Mouse (Mus musculus): ENCODE results near the gene Hyls1. TPM values are rescaled to one million over a fixed set of nuclear protein-coding genes. Genes with fewer than 3 reads are reported as not detected.
"Not testable (repeated sequence)": the region's sequence is repeated elsewhere in the genome, so short reads cannot be mapped to it uniquely, and the experiment has no call there.

Hyls1 gene
- polyA plus RNA-seq (2015; fragmentation: Nextera tagmentation; extraction: Ambion mirVana): 17.7 and 20.8 TPM in 2 replicates

- Histone ChIP-seq H3K4me1 (peaks cover 10% of the 10 kb centered on the region; the same call in 1 of the 2 replicates), H3K27me3 (peaks cover 12% of the 10 kb centered on the region), H3K36me3 (peaks cover 31% of the 10 kb centered on the region), H3K4me3 (peak within 1 kb of the TSS; percentile 78), H3K9ac (peak within 1 kb of the TSS; percentile 90), H3K27ac (peak within 1 kb of the TSS; percentile 88), H3K9me3 (no peaks in the 10 kb centered on the region), H3K4me2 (peak within 1 kb of the TSS; percentile 84)
- ATAC-seq (ENCODE audit: insufficient number of reproducible peaks, insufficient read depth, low FRiP score, low TSS enrichment, low read depth): peak; percentile 97
- WGBS: under 1% methylated on average over 86 of the region's 86 CpGs
Measured at GRCm38 (mm10) chr9:35569571-35570534, at the start of gene Hyls1, which contains the start of gene Pate2. Gene Hyls1, minus strand, starts transcription at chr9:35570398. Gene Pate2, plus strand, starts transcription at chr9:35570284.

- H3K36me3 ChIP-seq; H3K4me3 ChIP-seq; H3K9me3 ChIP-seq; H3K27ac ChIP-seq; H3K9ac ChIP-seq; H3K4me1 ChIP-seq; ATAC-seq (ENCODE audit: insufficient number of reproducible peaks, insufficient read depth, low FRiP score, low TSS enrichment, low read depth); H3K27me3 ChIP-seq; H3K4me2 ChIP-seq: not testable (repeated sequence)
- 78% methylated on average over 2 of the region's 2 CpGs for WGBS
Measured at GRCm38 (mm10) chr9:35616784-35617183, 46.6 kb upstream of the Hyls1 start.

GRCm38 (mm10) chr9:35614005-35614404, 43.8 kb upstream of the Hyls1 start:
- Histone ChIP-seq H3K4me2 (no peak overlapping the region), H3K4me1 (no peaks in the 10 kb centered on the region), H3K36me3 (no peaks in the 10 kb centered on the region), H3K9me3 (no peaks in the 10 kb centered on the region), H3K4me3 (no peak overlapping the region), H3K27ac (no peak overlapping the region), H3K27me3 (no peaks in the 10 kb centered on the region), H3K9ac (no peak overlapping the region)
- 26% methylated on average over 2 of the region's 2 CpGs for WGBS
- ATAC-seq (ENCODE audit: insufficient number of reproducible peaks, insufficient read depth, low FRiP score, low TSS enrichment, low read depth): no peak

GRCm38 (mm10) chr9:35611841-35612240, 41.6 kb upstream of the Hyls1 start, which contains the start of gene Pate4:
Gene Pate4, minus strand, starts transcription at chr9:35611941.
- H3K9me3 ChIP-seq: no peaks in the 10 kb centered on the region
- no peak within 1 kb of the TSS for H3K27ac ChIP-seq
- no peaks in the 10 kb centered on the region for H3K27me3 ChIP-seq
- H3K9ac ChIP-seq: no peak within 1 kb of the TSS
- H3K4me3 ChIP-seq: no peak within 1 kb of the TSS
- no peak within 1 kb of the TSS for H3K4me2 ChIP-seq
- H3K36me3 ChIP-seq: no peaks in the 10 kb centered on the region
- no peaks in the 10 kb centered on the region for H3K4me1 ChIP-seq
- ATAC-seq (ENCODE audit: insufficient number of reproducible peaks, insufficient read depth, low FRiP score, low TSS enrichment, low read depth): no peak
- 91% methylated on average over 1 of the region's 1 CpGs for WGBS

GRCm38 (mm10) chr9:35607647-35608405, 37.6 kb upstream of the Hyls1 start:
- Histone ChIP-seq H3K4me2 (no peak overlapping the region), H3K27ac (no peak overlapping the region), H3K4me3 (no peak overlapping the region), H3K4me1 (no peaks in the 10 kb centered on the region), H3K27me3 (no peaks in the 10 kb centered on the region), H3K9ac (no peak overlapping the region), H3K36me3 (no peaks in the 10 kb centered on the region), H3K9me3 (no peaks in the 10 kb centered on the region)
- WGBS: 68% methylated on average over 8 of the region's 8 CpGs
- ATAC-seq (ENCODE audit: insufficient number of reproducible peaks, insufficient read depth, low FRiP score, low TSS enrichment, low read depth): no peak

GRCm38 (mm10) chr9:35592903-35593302, 22.7 kb upstream of the Hyls1 start:
- Histone ChIP-seq H3K4me2 (no peak overlapping the region), H3K36me3 (no peaks in the 10 kb centered on the region), H3K4me1 (no peaks in the 10 kb centered on the region), H3K4me3 (no peak overlapping the region), H3K27ac (no peak overlapping the region), H3K9me3 (no peaks in the 10 kb centered on the region), H3K9ac (no peak overlapping the region), H3K27me3 (no peaks in the 10 kb centered on the region)
- no peak for ATAC-seq (ENCODE audit: insufficient number of reproducible peaks, insufficient read depth, low FRiP score, low TSS enrichment, low read depth)
- 15% methylated on average over 2 of the region's 2 CpGs for WGBS

GRCm38 (mm10) chr9:35587674-35588073, 17.5 kb upstream of the Hyls1 start:
- no peak overlapping the region for H3K4me3 ChIP-seq
- H3K27ac ChIP-seq: no peak overlapping the region
- no peak overlapping the region for H3K4me2 ChIP-seq
- H3K36me3 ChIP-seq: no peaks in the 10 kb centered on the region
- no peak for ATAC-seq (ENCODE audit: insufficient number of reproducible peaks, insufficient read depth, low FRiP score, low TSS enrichment, low read depth)
- H3K9me3 ChIP-seq: no peaks in the 10 kb centered on the region; the same call in 1 of the 2 replicates
- WGBS: 38% methylated on average over 1 of the region's 1 CpGs
- H3K4me1 ChIP-seq: no peaks in the 10 kb centered on the region
- no peaks in the 10 kb centered on the region for H3K27me3 ChIP-seq
- H3K9ac ChIP-seq: no peak overlapping the region

- H3K36me3 ChIP-seq: no peaks in the 10 kb centered on the region
- H3K4me3 ChIP-seq: peak overlapping the region; percentile 40
- peak overlapping the region; percentile 67 for H3K4me2 ChIP-seq
- no peak for ATAC-seq (ENCODE audit: insufficient number of reproducible peaks, insufficient read depth, low FRiP score, low TSS enrichment, low read depth)
- peak overlapping the region; percentile 68 for H3K9ac ChIP-seq
- H3K4me1 ChIP-seq: peaks cover 3% of the 10 kb centered on the region; the same call in 1 of the 2 replicates
- peaks cover 16% of the 10 kb centered on the region for H3K27me3 ChIP-seq
- no peaks in the 10 kb centered on the region for H3K9me3 ChIP-seq
- WGBS: 4% methylated on average over 32 of the region's 32 CpGs
- H3K27ac ChIP-seq: no peak overlapping the region
Measured at GRCm38 (mm10) chr9:35574416-35574815, 4.2 kb upstream of the Hyls1 start.

GRCm38 (mm10) chr9:35570663-35571062, 465 bp upstream of the Hyls1 start:
- peaks cover 16% of the 10 kb centered on the region for H3K27me3 ChIP-seq
- no peak for ATAC-seq (ENCODE audit: insufficient number of reproducible peaks, insufficient read depth, low FRiP score, low TSS enrichment, low read depth)
- 9% methylated on average over 5 of the region's 5 CpGs for WGBS
- no peak overlapping the region for H3K27ac ChIP-seq
- H3K9ac ChIP-seq: peak overlapping the region; percentile 90
- no peaks in the 10 kb centered on the region for H3K9me3 ChIP-seq
- H3K4me3 ChIP-seq: peak overlapping the region; percentile 78
- peaks cover 23% of the 10 kb centered on the region for H3K36me3 ChIP-seq
- peaks cover 10% of the 10 kb centered on the region; the same call in 1 of the 2 replicates for H3K4me1 ChIP-seq
- H3K4me2 ChIP-seq: peak overlapping the region; percentile 84

GRCm38 (mm10) chr9:35567995-35568394, 2.2 kb downstream of the Hyls1 start:
- Histone ChIP-seq H3K9me3 (no peaks in the 10 kb centered on the region), H3K36me3 (peaks cover 36% of the 10 kb centered on the region), H3K27me3 (no peaks in the 10 kb centered on the region), H3K9ac (no peak overlapping the region), H3K27ac (no peak overlapping the region), H3K4me3 (no peak overlapping the region), H3K4me2 (no peak overlapping the region), H3K4me1 (peaks cover 7% of the 10 kb centered on the region; the same call in 1 of the 2 replicates)
- WGBS: 85% methylated on average over 3 of the region's 3 CpGs
- no peak for ATAC-seq (ENCODE audit: insufficient number of reproducible peaks, insufficient read depth, low FRiP score, low TSS enrichment, low read depth)

- no peak overlapping the region for H3K4me3 ChIP-seq
- no peaks in the 10 kb centered on the region for H3K9me3 ChIP-seq
- H3K36me3 ChIP-seq: peaks cover 48% of the 10 kb centered on the region
- H3K4me1 ChIP-seq: peaks cover 14% of the 10 kb centered on the region
- no peaks in the 10 kb centered on the region for H3K27me3 ChIP-seq
- no peak overlapping the region for H3K27ac ChIP-seq
- no peak overlapping the region for H3K9ac ChIP-seq
- no peak overlapping the region for H3K4me2 ChIP-seq
- WGBS: 89% methylated on average over 5 of the region's 5 CpGs
- no peak for ATAC-seq (ENCODE audit: insufficient number of reproducible peaks, insufficient read depth, low FRiP score, low TSS enrichment, low read depth)
Measured at GRCm38 (mm10) chr9:35564536-35565240, 5.5 kb downstream of the Hyls1 start.

All from embryonic facial prominence, embryonic 13.5 days (tissue).